Mouse (Mus musculus): ENCODE results near the gene Krtap17-1. TPM values are rescaled to one million over a fixed set of nuclear protein-coding genes. Genes with fewer than 3 reads are reported as not detected.

Gene Krtap17-1
- polyA plus RNA-seq, 1 experiment from 2014 or later: not detected

Other genes starting within 250 kb of the Krtap17-1 start
- gene Gm11595, start 221.1 kb downstream of the Krtap17-1 start, polyA plus RNA-seq (2014; fragmentation: Nextera tagmentation; extraction: Ambion mirVana): not detected in 2 replicates
- not detected in 2 replicates for gene Krtap4-8, start 213.3 kb downstream of the Krtap17-1 start, polyA plus RNA-seq (2014; fragmentation: Nextera tagmentation; extraction: Ambion mirVana)
- gene Krtap4-9, start 208.8 kb downstream of the Krtap17-1 start, polyA plus RNA-seq (2014; fragmentation: Nextera tagmentation; extraction: Ambion mirVana): not detected in 2 replicates
- not detected in 2 replicates for gene Gm11596, start 200.5 kb downstream of the Krtap17-1 start, polyA plus RNA-seq (2014; fragmentation: Nextera tagmentation; extraction: Ambion mirVana)
- not detected in 2 replicates for gene Gm11569, start 195.1 kb downstream of the Krtap17-1 start, polyA plus RNA-seq (2014; fragmentation: Nextera tagmentation; extraction: Ambion mirVana)
- gene Gm11554, start 189.5 kb downstream of the Krtap17-1 start, polyA plus RNA-seq (2014; fragmentation: Nextera tagmentation; extraction: Ambion mirVana): not detected in 2 replicates
- gene Krtap4-13, start 184.1 kb downstream of the Krtap17-1 start, polyA plus RNA-seq (2014; fragmentation: Nextera tagmentation; extraction: Ambion mirVana): not detected in 2 replicates
- gene Gm11564, start 178.3 kb downstream of the Krtap17-1 start, polyA plus RNA-seq (2014; fragmentation: Nextera tagmentation; extraction: Ambion mirVana): not detected in 2 replicates
- not detected in 2 replicates for gene 2300003K06Rik, start 155.9 kb downstream of the Krtap17-1 start, polyA plus RNA-seq (2014; fragmentation: Nextera tagmentation; extraction: Ambion mirVana)
- not detected in 2 replicates for gene Krtap4-16, start 142.4 kb downstream of the Krtap17-1 start, polyA plus RNA-seq (2014; fragmentation: Nextera tagmentation; extraction: Ambion mirVana)
- not detected in 2 replicates for gene Gm11568, start 136.1 kb downstream of the Krtap17-1 start, polyA plus RNA-seq (2014; fragmentation: Nextera tagmentation; extraction: Ambion mirVana)
- not detected in 2 replicates for gene Gm11559, start 129.5 kb downstream of the Krtap17-1 start, polyA plus RNA-seq (2014; fragmentation: Nextera tagmentation; extraction: Ambion mirVana)
- not detected in 2 replicates for gene Krtap9-1, start 120.6 kb downstream of the Krtap17-1 start, polyA plus RNA-seq (2014; fragmentation: Nextera tagmentation; extraction: Ambion mirVana)
- gene Gm11567, start 114.8 kb downstream of the Krtap17-1 start, polyA plus RNA-seq (2014; fragmentation: Nextera tagmentation; extraction: Ambion mirVana): not detected in 2 replicates
- gene Krtap31-1, start 86.1 kb downstream of the Krtap17-1 start, polyA plus RNA-seq (2014; fragmentation: Nextera tagmentation; extraction: Ambion mirVana): not detected in 2 replicates
- not detected in 2 replicates for gene Gm11565, start 79.2 kb downstream of the Krtap17-1 start, polyA plus RNA-seq (2014; fragmentation: Nextera tagmentation; extraction: Ambion mirVana)
- gene Krtap31-2, start 57.7 kb downstream of the Krtap17-1 start, polyA plus RNA-seq (2014; fragmentation: Nextera tagmentation; extraction: Ambion mirVana): not detected in 2 replicates
- gene Krtap9-5, start 45.5 kb downstream of the Krtap17-1 start, polyA plus RNA-seq (2014; fragmentation: Nextera tagmentation; extraction: Ambion mirVana): not detected in 2 replicates
- gene Krtap29-1, start 14.9 kb downstream of the Krtap17-1 start, polyA plus RNA-seq (2014; fragmentation: Nextera tagmentation; extraction: Ambion mirVana): not detected in 2 replicates
- gene Krtap16-1, start 7.4 kb downstream of the Krtap17-1 start, polyA plus RNA-seq (2014; fragmentation: Nextera tagmentation; extraction: Ambion mirVana): not detected in 2 replicates
- gene Krt33a, start 22.2 kb upstream of the Krtap17-1 start, polyA plus RNA-seq (2014; fragmentation: Nextera tagmentation; extraction: Ambion mirVana): not detected in 2 replicates
- not detected in 2 replicates for gene Krt33b, start 35.9 kb upstream of the Krtap17-1 start, polyA plus RNA-seq (2014; fragmentation: Nextera tagmentation; extraction: Ambion mirVana)
- gene Krt34, start 47.6 kb upstream of the Krtap17-1 start, polyA plus RNA-seq (2014; fragmentation: Nextera tagmentation; extraction: Ambion mirVana): not detected in 2 replicates
- gene Krt31, start 56.6 kb upstream of the Krtap17-1 start, polyA plus RNA-seq (2014; fragmentation: Nextera tagmentation; extraction: Ambion mirVana): not detected in 2 replicates
- not detected in 2 replicates for gene Krt32, start 94.2 kb upstream of the Krtap17-1 start, polyA plus RNA-seq (2014; fragmentation: Nextera tagmentation; extraction: Ambion mirVana)
- gene Krt35, start 102.2 kb upstream of the Krtap17-1 start, polyA plus RNA-seq (2014; fragmentation: Nextera tagmentation; extraction: Ambion mirVana): not detected in 2 replicates
- not detected in 2 replicates for gene Krt36, start 111.6 kb upstream of the Krtap17-1 start, polyA plus RNA-seq (2014; fragmentation: Nextera tagmentation; extraction: Ambion mirVana)
- gene Krt13, start 127.6 kb upstream of the Krtap17-1 start, polyA plus RNA-seq (2014; fragmentation: Nextera tagmentation; extraction: Ambion mirVana): not detected in 2 replicates
- 0.90 and 1.2 TPM in 2 replicates for gene Krt15, start 141.9 kb upstream of the Krtap17-1 start, polyA plus RNA-seq (2014; fragmentation: Nextera tagmentation; extraction: Ambion mirVana)
- gene Krt19, start 154.7 kb upstream of the Krtap17-1 start, polyA plus RNA-seq (2014; fragmentation: Nextera tagmentation; extraction: Ambion mirVana): 3.0 and 4.0 TPM in 2 replicates
- not detected in 2 replicates for gene Krt9, start 199.3 kb upstream of the Krtap17-1 start, polyA plus RNA-seq (2014; fragmentation: Nextera tagmentation; extraction: Ambion mirVana)
- gene Krt14, start 213.6 kb upstream of the Krtap17-1 start, polyA plus RNA-seq (2014; fragmentation: Nextera tagmentation; extraction: Ambion mirVana): 1.6 and 1.7 TPM in 2 replicates

Data from forebrain, embryonic 11.5 days (tissue).